Comparison of ENCODE assay signal across 19 mouse cellular contexts in the genomic region with DNA sequence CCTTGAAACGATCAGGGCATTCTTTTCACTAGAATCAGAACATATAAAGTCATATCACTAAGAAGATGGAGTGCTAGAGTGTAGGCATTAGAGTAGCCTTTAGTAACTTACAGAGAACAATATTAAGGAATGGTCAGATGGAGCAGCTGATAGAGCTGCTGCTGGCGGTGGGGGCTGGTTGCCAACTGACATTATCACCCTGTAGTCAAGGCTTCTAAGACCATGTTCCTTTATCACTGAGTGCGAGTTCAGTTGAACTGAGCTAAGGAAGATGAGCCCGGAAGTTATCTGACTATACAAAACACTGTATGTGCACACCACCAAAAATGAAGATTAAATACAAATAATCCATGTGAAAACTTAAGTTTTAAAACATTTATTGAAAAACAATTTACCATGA. TPM values are rescaled to one million over a fixed set of nuclear protein-coding genes. Genes with fewer than 3 reads are reported as not detected.
"Had no signal": no experiment of that assay in that cellular context is flagged by ENCODE, and none has a peak within 500 bp of the region (broad histone marks: within the 10 kb centered on the region; RNA-seq: fewer than 3 reads in every experiment).

No protein-coding gene starts in this region.

- H3K4me2 ChIP-seq: limb, embryonic 12.5 days; lung, embryonic 15.5 days; neural tube, embryonic 13.5 days had no signal

- H3K27ac ChIP-seq: layer of hippocampus, adult 2 months; limb, embryonic 12.5 days; lung, embryonic 15.5 days; macrophage; neural tube, embryonic 13.5 days had no signal

- H3K4me3 ChIP-seq: layer of hippocampus, adult 2 months; limb, embryonic 12.5 days; lung, embryonic 15.5 days; neural tube, embryonic 13.5 days had no signal

- H3K9me3 ChIP-seq: limb, embryonic 12.5 days; lung, embryonic 15.5 days; neural tube, embryonic 13.5 days had no signal

- H3K27me3 ChIP-seq: limb, embryonic 12.5 days; lung, embryonic 15.5 days; neural tube, embryonic 13.5 days had no signal

- H3K9ac ChIP-seq: limb, embryonic 12.5 days; lung, embryonic 15.5 days; neural tube, embryonic 13.5 days had no signal

- H3K4me1 ChIP-seq: limb, embryonic 12.5 days; lung, embryonic 15.5 days; neural tube, embryonic 13.5 days had no signal

- ATAC-seq: intestine, embryonic 16.5 days had no signal

- DNase-seq: kidney, postnatal 10 days; kidney, postnatal 4 days; lung, postnatal 14 days; midbrain, embryonic 14.5 days; retina, postnatal 1 day; right cerebral cortex, postnatal 4 days; spleen, adult 18-20 months; thymus, adult 2 months; thymus, postnatal 36 days had no signal

RNA-seq across cellular contexts. Expression of a gene that starts 18.9 kb away (rescaled TPM):
- total RNA-seq: left cerebral cortex, postnatal 36 days; liver, adult 2 months had no signal
- polyA plus RNA-seq: intestine, embryonic 16.5 days; kidney, embryonic 14.5 days; liver, adult 2 months; macrophage; stomach, embryonic 14.5 days; thymus, adult 2 months had no signal
